Comparison of ENCODE assay signal across 12 mouse cellular contexts in genomic region chr4:44578591-44578990, GRCm38 (mm10).
DNase-seq lines count a peak whose midpoint lies in the region; ATAC-seq and TF ChIP-seq lines count a peak whose summit lies in the region.
"Had no signal": no experiment of that assay in that cellular context is flagged by ENCODE, and none has a peak within 500 bp of the region (broad histone marks: within the 10 kb centered on the region; RNA-seq: fewer than 3 reads in every experiment).

No protein-coding gene starts in this region.

- no peak overlapping the region for H3K4me2 ChIP-seq in forebrain, embryonic 15.5 days (replicated peaks)
- H3K4me2 ChIP-seq in liver, postnatal 0 days (ENCODE audit: low read depth, low read length): no peak overlapping the region

- no peak for ATAC-seq in forebrain, embryonic 15.5 days (replicated peaks)
- ATAC-seq in liver, postnatal 0 days: no peak
- ATAC-seq in megakaryocyte progenitor cell, adult 5-6 weeks (replicated peaks; ENCODE audit: poor library complexity): no peak; the same call in 1 of the 2 replicates

- H3K4me1 ChIP-seq in forebrain, embryonic 10.5 days: 0 out of 2 replicates have a peak, but pooled peaks cover 5% of the 10 kb centered on the region
- H3K4me1 ChIP-seq in forebrain, embryonic 15.5 days: no peaks in the 10 kb centered on the region
- H3K4me1 ChIP-seq in liver, postnatal 0 days (ENCODE audit: insufficient read depth): no peaks in the 10 kb centered on the region

- H3K27ac ChIP-seq in forebrain, embryonic 10.5 days: no peak overlapping the region
- H3K27ac ChIP-seq in forebrain, embryonic 15.5 days (replicated peaks): no peak overlapping the region
- no peak overlapping the region for H3K27ac ChIP-seq in liver, postnatal 0 days (ENCODE audit: low read depth)
- H3K27ac ChIP-seq: liver, embryonic 14.5 days had no signal

- H3K4me3 ChIP-seq in forebrain, embryonic 10.5 days: no peak overlapping the region
- no peak overlapping the region for H3K4me3 ChIP-seq in forebrain, embryonic 15.5 days
- no peak overlapping the region for H3K4me3 ChIP-seq in liver, postnatal 0 days (ENCODE audit: low read depth, low read length)

- no peak for TF ChIP-seq EP300 in liver, postnatal 0 days (IDR thresholded peaks at IDR 0.05; ENCODE audit: low read depth)

- peaks cover 7% of the 10 kb centered on the region for H3K27me3 ChIP-seq in forebrain, embryonic 10.5 days (ENCODE audit: poor library complexity, severe bottlenecking)
- no peaks in the 10 kb centered on the region for H3K27me3 ChIP-seq in forebrain, embryonic 15.5 days
- no peaks in the 10 kb centered on the region for H3K27me3 ChIP-seq in liver, postnatal 0 days (ENCODE audit: insufficient read depth, low read length)

- DNase-seq in forebrain, embryonic 10.5 days (ENCODE audit: extremely low spot score, low spot score): peak; percentile 46
- DNase-seq in lung, postnatal 10 days: peak; percentile 16
- DNase-seq in lung, postnatal 36 days: no peak
- peak; percentile 10 for DNase-seq in c-Kit-positive CD71-positive TER-119-negative erythroid progenitor cells, embryonic 14.5 days (ENCODE audit: low read depth)
- DNase-seq in liver, postnatal 0 days: peak; percentile 27
- DNase-seq in cerebellum, adult 11 months: no peak
- DNase-seq: gastrocnemius, postnatal 14 days; right cerebral cortex, postnatal 4 days; thymus, adult 18-20 months had no signal

- no peak for TF ChIP-seq CTCF in liver, postnatal 0 days (IDR thresholded peaks at IDR 0.05; ENCODE audit: low read depth)

- 44% methylated on average over 5 of the region's 5 CpGs for WGBS in forebrain, embryonic 10.5 days
- whole genome bisulfite sequencing in forebrain, embryonic 15.5 days: 48% methylated on average over 5 of the region's 5 CpGs
- 39% methylated on average over 5 of the region's 5 CpGs for WGBS in liver, postnatal 0 days (ENCODE audit: insufficient replicate concordance)

- H3K36me3 ChIP-seq in forebrain, embryonic 10.5 days (replicated peaks): no peaks in the 10 kb centered on the region
- H3K36me3 ChIP-seq in forebrain, embryonic 15.5 days: no peaks in the 10 kb centered on the region
- H3K36me3 ChIP-seq in liver, postnatal 0 days (replicated peaks; ENCODE audit: insufficient read depth, low read length): no peaks in the 10 kb centered on the region

- H3K9me3 ChIP-seq in forebrain, embryonic 10.5 days: no peaks in the 10 kb centered on the region
- H3K9me3 ChIP-seq in forebrain, embryonic 15.5 days: no peaks in the 10 kb centered on the region
- no peaks in the 10 kb centered on the region for H3K9me3 ChIP-seq in liver, postnatal 0 days (ENCODE audit: low read length)

- H3K9ac ChIP-seq in forebrain, embryonic 15.5 days (replicated peaks): no peak overlapping the region
- no peak overlapping the region for H3K9ac ChIP-seq in liver, postnatal 0 days (replicated peaks)
- H3K9ac ChIP-seq: liver, embryonic 14.5 days had no signal

Comparison
In these comparisons a context has a peak if more than half of its experiments do, and no peak if none do; other contexts are left out.
1. DNase-seq: peak in forebrain, embryonic 10.5 days (single experiment), lung, postnatal 10 days (single experiment), c-Kit-positive CD71-positive TER-119-negative erythroid progenitor cells, embryonic 14.5 days (single experiment) and liver, postnatal 0 days (single experiment); none in lung, postnatal 36 days (single experiment) and cerebellum, adult 11 months (single experiment).